Mouse (Mus musculus): ENCODE data around the gene Hagh. TPM values are rescaled to one million over a fixed set of nuclear protein-coding genes. Genes with fewer than 3 reads are reported as not detected.
A peak's percentile ranks its signal among the peaks of the same experiment; 100 is the strongest.

Hagh gene
- polyA plus RNA-seq, 1 experiment: 352 TPM

DNA sequence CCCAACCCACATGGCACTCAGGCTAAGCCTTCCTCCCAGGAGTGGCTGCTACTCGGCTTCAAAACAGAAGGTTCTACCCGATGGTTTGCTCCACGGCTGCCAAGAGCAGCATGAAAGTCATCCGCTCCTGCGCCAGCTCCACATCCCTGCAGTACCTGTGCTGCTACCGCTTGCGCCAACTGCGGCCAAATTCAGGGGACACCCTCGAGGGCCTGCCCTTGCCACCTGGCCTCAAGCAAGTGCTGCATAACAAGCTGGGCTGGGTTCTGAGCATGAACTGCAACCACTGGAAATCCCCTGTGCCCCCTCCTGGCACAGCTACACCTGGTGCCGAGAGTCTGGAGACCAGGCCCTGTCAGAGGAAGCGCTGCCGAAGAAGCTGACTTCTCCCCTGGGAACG lies 51.4 kb downstream of the Hagh start:
- Histone ChIP-seq H3K36me3 (ENCODE audit: control insufficient read depth, insufficient read depth, low read length) (peaks cover 27% of the 10 kb centered on the region), H3K27ac (ENCODE audit: insufficient read depth, low read depth, low read length) (no peak overlapping the region)

DNA sequence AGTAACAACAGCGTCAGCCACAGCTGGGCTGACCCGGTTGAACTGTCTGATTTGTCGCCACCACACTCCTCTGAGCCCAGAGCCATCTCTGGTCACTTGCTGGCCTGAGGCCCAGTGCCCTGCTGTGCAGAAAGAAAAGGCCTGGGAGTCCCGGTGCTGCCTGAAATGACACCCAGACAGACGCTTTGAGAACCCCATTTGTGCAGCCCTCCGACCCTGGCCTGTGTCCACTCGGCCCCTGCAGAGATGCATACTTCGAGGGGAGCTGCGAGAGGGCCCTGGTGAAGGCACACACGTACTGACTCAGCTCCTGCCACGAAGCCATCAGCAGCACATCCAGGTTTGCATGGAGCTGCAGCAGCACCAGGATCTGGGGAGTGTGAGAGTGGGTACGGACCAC lies 52.8 kb downstream of the Hagh start:
- Histone ChIP-seq H3K4me1 (ENCODE audit: control insufficient read depth, insufficient read depth, insufficient read length, low read length) (peaks cover 10% of the 10 kb centered on the region), H3K27ac (ENCODE audit: insufficient read depth, low read depth, low read length) (no peak overlapping the region), H3K36me3 (ENCODE audit: control insufficient read depth, insufficient read depth, low read length) (peaks cover 30% of the 10 kb centered on the region), H3K27me3 (ENCODE audit: control insufficient read depth, insufficient read depth, low read length) (no peaks in the 10 kb centered on the region), H3K4me3 (ENCODE audit: low read depth, low read length) (no peak overlapping the region)
- 92% methylated on average over 12 of the region's 12 CpGs for WGBS
- TF ChIP-seq CTCF (IDR thresholded peaks at IDR 0.05; ENCODE audit: extremely low read depth, insufficient read length, insufficient replicate concordance, low read depth, low read length) (no peak), POLR2A (IDR thresholded peaks at IDR 0.05; ENCODE audit: low read depth, low read length) (no peak)

More for the DNA sequence above, 51.4 kb downstream of the Hagh start:
- TF ChIP-seq CTCF (IDR thresholded peaks at IDR 0.05; ENCODE audit: extremely low read depth, insufficient read length, insufficient replicate concordance, low read depth, low read length) (no peak), POLR2A (IDR thresholded peaks at IDR 0.05; ENCODE audit: low read depth, low read length) (no peak)
- peaks cover 8% of the 10 kb centered on the region for H3K4me1 ChIP-seq (ENCODE audit: control insufficient read depth, insufficient read depth, insufficient read length, low read length)
- H3K27me3 ChIP-seq (ENCODE audit: control insufficient read depth, insufficient read depth, low read length): no peaks in the 10 kb centered on the region
- no peak overlapping the region for H3K4me3 ChIP-seq (ENCODE audit: low read depth, low read length)
- WGBS: 79% methylated on average over 13 of the region's 13 CpGs

DNA sequence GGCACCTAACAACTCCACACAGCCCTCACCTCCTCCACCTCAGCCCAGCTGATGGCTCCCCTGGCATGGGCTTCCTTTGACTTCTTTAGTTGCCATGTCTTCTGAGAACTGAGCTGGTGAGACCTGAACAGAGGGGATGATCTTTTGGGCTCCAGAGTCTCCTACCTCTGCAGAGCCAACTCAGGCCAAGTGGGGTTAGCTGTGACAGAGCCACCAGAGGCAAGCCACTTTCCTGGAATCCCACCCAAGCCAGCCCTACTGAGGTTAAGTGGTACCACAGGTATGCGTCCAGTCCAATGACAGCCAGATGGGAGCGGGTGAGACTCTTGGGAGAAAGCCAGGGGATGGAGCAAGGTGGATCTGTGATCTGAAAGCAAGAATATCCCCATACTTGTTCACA lies 53.3 kb downstream of the Hagh start:
- Histone ChIP-seq H3K27ac (ENCODE audit: insufficient read depth, low read depth, low read length) (no peak overlapping the region), H3K27me3 (ENCODE audit: control insufficient read depth, insufficient read depth, low read length) (no peaks in the 10 kb centered on the region), H3K4me3 (ENCODE audit: low read depth, low read length) (no peak overlapping the region), H3K36me3 (ENCODE audit: control insufficient read depth, insufficient read depth, low read length) (peaks cover 32% of the 10 kb centered on the region), H3K4me1 (ENCODE audit: control insufficient read depth, insufficient read depth, insufficient read length, low read length) (peaks cover 11% of the 10 kb centered on the region)
- TF ChIP-seq CTCF (IDR thresholded peaks at IDR 0.05; ENCODE audit: extremely low read depth, insufficient read length, insufficient replicate concordance, low read depth, low read length) (no peak), POLR2A (IDR thresholded peaks at IDR 0.05; ENCODE audit: low read depth, low read length) (no peak)
- 98% methylated on average over 2 of the region's 2 CpGs for WGBS

DNA sequence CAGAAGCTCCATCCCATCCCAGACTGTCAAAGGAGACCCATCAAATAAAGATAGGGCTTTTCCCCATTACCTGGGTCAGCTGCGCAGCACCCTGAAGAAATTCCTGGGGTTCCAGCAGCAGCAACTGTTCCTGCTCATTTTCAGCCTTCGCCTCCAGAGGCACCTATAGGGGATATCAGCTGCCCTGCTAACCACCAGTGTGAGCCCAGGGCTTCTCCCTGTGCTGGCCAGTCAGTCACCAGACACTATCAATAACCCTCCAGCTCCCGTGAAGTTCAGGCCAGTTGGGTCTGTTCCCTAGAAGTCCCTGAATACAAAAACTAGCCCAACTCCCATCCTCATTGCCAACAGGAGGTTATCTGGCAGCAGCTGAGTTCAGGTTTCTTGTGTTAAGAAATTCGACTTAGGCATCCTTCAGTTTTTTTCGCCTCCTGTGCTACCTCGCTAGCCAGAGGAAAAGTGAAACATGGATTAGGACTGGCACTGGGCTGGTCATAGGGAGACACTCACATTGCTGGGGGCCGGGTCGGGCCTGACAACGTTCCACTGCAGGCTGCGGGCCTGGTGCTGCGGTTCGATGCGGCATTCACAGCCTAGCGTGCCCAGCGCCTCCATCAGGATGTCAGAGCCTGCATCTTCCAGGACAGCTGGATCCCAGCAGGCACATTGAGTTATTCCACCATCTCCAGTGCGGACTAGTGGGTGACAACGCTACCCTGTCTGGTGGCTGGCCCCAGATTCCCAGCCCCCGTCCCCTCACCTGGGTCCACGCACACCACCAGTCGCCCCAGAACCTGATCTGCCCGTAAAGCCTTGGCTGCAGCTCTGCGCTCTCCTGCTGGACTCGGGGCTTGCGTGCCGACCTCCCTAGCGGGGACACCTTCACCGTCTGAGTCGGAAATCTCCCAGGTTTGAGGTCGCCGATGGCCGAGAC lies 54.4 kb downstream of the Hagh start:
- Histone ChIP-seq H3K4me3 (ENCODE audit: low read depth, low read length) (peak overlapping the region; percentile 72), H3K4me1 (ENCODE audit: control insufficient read depth, insufficient read depth, insufficient read length, low read length) (peaks cover 11% of the 10 kb centered on the region), H3K27me3 (ENCODE audit: control insufficient read depth, insufficient read depth, low read length) (no peaks in the 10 kb centered on the region), H3K36me3 (ENCODE audit: control insufficient read depth, insufficient read depth, low read length) (peaks cover 40% of the 10 kb centered on the region), H3K27ac (ENCODE audit: insufficient read depth, low read depth, low read length) (peak overlapping the region; percentile 43)
- WGBS: 8% methylated on average over 31 of the region's 31 CpGs
- no peak for TF ChIP-seq CTCF (IDR thresholded peaks at IDR 0.05; ENCODE audit: extremely low read depth, insufficient read length, insufficient replicate concordance, low read depth, low read length)
- TF ChIP-seq POLR2A (IDR thresholded peaks at IDR 0.05; ENCODE audit: low read depth, low read length): no peak; the same call in 1 of the 2 replicates

DNA sequence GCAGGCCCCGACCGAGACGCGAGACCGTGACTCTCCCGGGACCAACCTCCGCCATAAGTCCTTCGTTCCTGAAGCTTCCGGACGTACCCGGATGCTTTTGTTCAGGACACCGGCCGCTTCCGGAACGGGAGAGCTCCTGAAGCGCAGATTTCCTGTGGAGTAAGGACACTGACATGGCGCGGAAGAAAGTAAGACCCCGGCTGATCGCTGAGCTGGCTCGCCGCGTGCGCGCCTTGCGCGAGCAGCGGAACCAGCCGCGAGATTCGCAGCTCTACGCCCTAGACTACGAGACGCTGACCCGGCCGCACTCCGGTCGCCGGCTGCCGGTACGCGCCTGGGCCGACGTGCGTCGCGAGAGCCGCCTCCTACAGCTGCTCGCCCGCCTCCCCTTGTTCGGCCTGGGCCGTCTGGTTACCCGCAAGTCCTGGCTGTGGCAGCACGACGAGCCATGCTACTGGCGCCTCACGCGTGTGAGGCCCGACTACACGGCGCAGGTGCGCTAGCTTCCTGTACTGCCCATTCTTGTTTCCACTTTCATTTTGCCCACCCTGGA lies 55.1 kb downstream of the Hagh start, which contains the start of the genes Eme2 and Mrps34:
Gene Eme2 (minus strand): TSS at position 93 of the 553 bp plus-strand sequence.
Gene Mrps34 (plus strand): TSS at position 122 of the 553 bp plus-strand sequence.
- TF ChIP-seq CTCF (IDR thresholded peaks at IDR 0.05; ENCODE audit: extremely low read depth, insufficient read length, insufficient replicate concordance, low read depth, low read length): no peak
- no peak; the same call in 1 of the 2 replicates for TF ChIP-seq POLR2A (IDR thresholded peaks at IDR 0.05; ENCODE audit: low read depth, low read length)
- WGBS: under 1% methylated on average over 62 of the region's 62 CpGs
- H3K27ac ChIP-seq (ENCODE audit: insufficient read depth, low read depth, low read length): peak within 1 kb of the TSS; percentile 73
- H3K4me1 ChIP-seq (ENCODE audit: control insufficient read depth, insufficient read depth, insufficient read length, low read length): peaks cover 11% of the 10 kb centered on the region
- peak within 1 kb of the TSS; percentile 72 for H3K4me3 ChIP-seq (ENCODE audit: low read depth, low read length)
- H3K36me3 ChIP-seq (ENCODE audit: control insufficient read depth, insufficient read depth, low read length): peaks cover 45% of the 10 kb centered on the region
- no peaks in the 10 kb centered on the region for H3K27me3 ChIP-seq (ENCODE audit: control insufficient read depth, insufficient read depth, low read length)

DNA sequence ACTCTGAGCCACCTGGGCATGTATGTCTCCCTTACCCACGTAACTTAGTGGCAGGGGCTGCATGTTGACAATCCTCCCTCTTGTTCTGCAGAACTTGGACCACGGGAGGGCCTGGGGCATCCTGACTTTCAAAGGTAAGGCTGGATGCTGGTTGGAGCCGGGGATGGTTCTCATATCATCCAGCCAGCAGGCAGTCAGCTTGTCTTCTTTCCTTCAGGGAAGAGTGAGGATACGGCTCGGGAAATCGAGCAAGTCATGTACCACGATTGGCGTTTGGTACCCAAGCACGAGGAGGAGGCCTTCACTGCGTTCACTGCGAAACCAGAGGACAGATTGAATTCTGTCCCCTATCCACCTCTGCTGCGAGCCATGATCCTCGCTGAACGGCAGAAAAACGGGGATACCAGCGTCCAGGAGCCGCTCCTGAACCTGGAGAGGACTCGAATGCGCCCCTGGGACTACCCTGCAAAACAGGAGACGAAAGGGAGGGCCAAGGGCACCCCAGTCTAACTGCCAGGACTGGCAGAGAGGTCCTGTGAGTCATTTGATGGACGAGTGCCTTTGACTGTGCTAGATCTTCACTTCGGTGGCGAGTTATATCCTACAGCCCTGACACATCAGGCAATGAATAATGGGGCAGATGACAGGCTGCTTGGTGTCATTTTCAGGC lies 55.8 kb downstream of the Hagh start:
- peaks cover 45% of the 10 kb centered on the region for H3K36me3 ChIP-seq (ENCODE audit: control insufficient read depth, insufficient read depth, low read length)
- TF ChIP-seq POLR2A (IDR thresholded peaks at IDR 0.05; ENCODE audit: low read depth, low read length) (no peak), CTCF (IDR thresholded peaks at IDR 0.05; ENCODE audit: extremely low read depth, insufficient read length, insufficient replicate concordance, low read depth, low read length) (no peak)
- H3K27me3 ChIP-seq (ENCODE audit: control insufficient read depth, insufficient read depth, low read length): no peaks in the 10 kb centered on the region
- H3K4me1 ChIP-seq (ENCODE audit: control insufficient read depth, insufficient read depth, insufficient read length, low read length): peaks cover 11% of the 10 kb centered on the region
- peak overlapping the region; percentile 72 for H3K4me3 ChIP-seq (ENCODE audit: low read depth, low read length)
- peak overlapping the region; percentile 73 for H3K27ac ChIP-seq (ENCODE audit: insufficient read depth, low read depth, low read length)
- 3% methylated on average over 23 of the region's 23 CpGs for WGBS

All from small intestine, adult 2 months (tissue).